Mouse (Mus musculus): ENCODE measurements around the gene Sohlh2.
"Not testable (repeated sequence)": the region's sequence is repeated elsewhere in the genome, so short reads cannot be mapped to it uniquely, and the experiment has no call there.

Gene Sohlh2

DNA sequence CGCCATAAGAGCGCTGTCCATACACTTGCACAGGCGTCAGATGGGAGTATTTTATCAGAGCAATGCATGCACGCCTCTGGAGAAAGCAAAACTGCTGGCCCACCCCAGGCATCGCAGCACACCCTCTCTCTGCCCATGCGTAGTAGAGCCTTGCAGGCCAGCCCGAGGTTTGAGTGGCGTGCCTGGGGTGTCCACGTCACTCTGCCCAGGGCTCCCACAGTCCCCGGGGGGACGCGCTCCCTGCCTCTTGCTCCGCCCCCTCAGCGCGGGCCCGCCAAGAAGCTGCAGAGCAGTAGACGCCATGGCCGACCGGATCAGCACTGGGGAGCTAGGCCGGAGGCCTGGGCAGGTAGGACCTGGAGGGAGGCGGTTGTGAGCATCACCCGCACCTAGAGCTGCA lies at the start of gene Sohlh2:
TSS of gene Sohlh2 (plus strand) at position 263 of the 400 bp plus-strand sequence.
- DNase-seq: no peak

- no peak for DNase-seq
Measured at GRCm38 (mm10) chr3:55137039-55137438, 44.8 kb upstream of the Sohlh2 start, which contains the start of gene Ccdc169. Gene Ccdc169, plus strand, starts transcription at chr3:55137339.

GRCm38 (mm10) chr3:55139837-55140236 lies 42.0 kb upstream of the Sohlh2 start:
- DNase-seq: no peak

- DNase-seq: no peak
Measured at GRCm38 (mm10) chr3:55141401-55141800, 40.4 kb upstream of the Sohlh2 start.

DNA sequence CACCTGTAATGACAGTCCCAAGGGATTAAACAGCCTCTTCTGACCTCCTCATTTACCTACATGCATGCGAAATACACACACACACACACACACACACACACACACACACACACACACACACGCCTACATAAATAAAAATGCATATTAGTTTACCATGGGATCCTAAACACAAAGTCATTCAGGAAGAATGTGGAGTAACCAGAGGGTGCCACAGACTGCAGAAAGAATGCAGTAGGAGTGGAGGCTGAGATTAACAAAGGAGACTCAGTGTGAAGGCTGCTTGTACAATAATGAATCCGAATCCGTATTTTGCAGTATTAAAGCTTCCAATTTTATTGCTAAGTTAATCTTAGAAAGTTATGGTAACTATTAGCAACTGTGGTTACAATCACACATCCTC lies 36.9 kb upstream of the Sohlh2 start:
- DNase-seq: no peak

DNA sequence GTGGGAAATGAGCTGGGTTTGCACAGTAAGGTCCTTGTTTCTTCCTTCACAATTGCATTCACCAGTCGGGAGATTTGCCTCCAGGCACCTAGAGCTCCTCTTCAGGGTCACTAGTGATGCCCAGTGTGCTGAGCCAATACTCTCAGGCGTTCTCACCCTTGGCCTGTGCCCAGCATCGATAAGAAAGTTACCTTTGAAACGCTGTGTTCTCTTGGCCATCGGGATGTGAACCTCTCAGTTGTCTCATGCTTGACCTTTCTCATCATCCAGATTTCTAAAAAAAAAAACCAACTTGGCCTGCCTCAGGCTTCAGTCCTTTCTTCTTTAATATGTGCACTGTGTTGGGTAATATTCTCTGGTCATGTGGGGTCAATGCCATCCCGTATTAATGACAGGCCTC lies 35.4 kb upstream of the Sohlh2 start:
- no peak for DNase-seq

DNA sequence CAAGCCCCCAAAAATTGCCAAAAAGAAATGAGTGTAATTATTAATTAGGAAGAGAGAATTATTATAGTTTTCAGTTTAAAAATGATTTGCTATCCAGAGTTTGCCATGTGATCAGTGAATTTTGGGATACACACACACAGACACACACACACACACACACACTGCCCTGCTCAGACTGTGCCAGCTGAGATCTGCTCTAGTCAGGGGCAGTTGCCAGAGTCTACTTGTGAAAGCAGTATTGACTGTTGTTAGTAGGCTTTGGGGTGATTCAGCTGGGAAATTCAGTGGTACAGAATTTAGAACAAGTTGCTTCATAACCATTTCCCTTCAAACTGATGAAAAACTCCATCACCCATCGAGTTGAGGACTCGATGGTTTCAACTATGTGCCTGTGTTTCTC lies 34.7 kb upstream of the Sohlh2 start:
- no peak for DNase-seq

DNA sequence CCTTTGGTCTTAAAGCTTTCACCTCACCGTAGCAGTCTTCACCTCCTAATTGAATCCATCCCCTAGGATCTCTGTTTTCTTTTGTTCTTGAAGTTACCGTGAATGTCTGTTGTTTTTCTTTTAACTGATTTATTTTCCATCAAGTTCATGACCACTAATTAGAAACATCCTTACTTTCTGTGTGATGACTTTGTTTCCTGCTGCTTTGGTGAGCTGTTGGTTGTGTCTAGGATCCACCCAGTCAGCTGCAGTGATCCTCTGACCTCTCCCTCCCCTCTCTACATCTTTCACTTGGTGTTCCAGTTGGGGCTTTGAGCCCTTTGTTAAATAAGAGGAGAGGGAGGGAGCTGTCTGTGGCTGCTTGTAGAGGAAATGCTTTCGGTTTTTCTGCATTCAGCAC lies 33.7 kb upstream of the Sohlh2 start:
- no peak for DNase-seq

- peak; percentile 45 to 84 for DNase-seq
Measured at GRCm38 (mm10) chr3:55151656-55152433, 30.0 kb upstream of the Sohlh2 start.

- DNase-seq: peak in 1 of 2 experiments; percentile 31
Measured at GRCm38 (mm10) chr3:55152673-55153334, 29.0 kb upstream of the Sohlh2 start.

DNA sequence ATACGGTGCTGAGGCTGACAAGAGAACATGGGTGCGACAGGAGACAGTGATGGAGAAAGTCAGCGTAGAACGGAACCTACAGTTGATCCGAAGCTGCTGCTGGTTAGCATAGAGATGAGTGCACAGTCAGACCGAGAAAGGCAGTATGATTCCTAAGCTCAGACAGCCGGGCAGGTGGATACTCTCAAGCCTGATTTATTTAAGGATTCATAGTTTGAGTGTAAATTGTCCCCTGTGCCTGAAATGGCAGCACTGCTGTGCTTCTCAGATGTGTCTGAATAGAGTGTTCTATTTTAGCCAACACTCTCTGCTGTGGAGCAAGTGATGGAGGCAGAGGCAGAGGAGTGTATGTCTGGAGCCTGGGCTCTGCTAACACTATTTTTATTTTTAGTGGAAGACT lies 27.7 kb upstream of the Sohlh2 start:
- no peak for DNase-seq

- DNase-seq: no peak
Measured at GRCm38 (mm10) chr3:55157413-55157812, 24.4 kb upstream of the Sohlh2 start.

DNA sequence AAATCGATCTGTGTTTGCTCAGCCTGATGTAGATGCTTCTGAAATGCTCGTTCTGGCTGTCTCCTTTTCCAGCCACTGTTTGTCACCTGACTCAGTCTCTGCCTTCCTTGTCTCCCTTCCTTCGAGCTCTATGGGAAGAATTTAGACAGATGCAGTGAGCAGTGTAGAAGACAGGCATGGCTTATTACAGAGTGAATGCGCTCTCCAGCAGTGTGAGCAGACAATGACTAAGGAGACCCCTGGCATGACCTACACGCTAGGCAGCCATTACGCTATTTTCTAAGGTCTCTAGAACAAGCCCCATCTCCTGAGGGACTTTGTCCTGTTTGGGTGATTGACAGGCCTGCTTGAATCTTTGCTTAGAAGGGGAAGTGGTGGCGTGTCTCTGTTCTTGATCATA lies 20.7 kb upstream of the Sohlh2 start:
- DNase-seq: no peak

DNA sequence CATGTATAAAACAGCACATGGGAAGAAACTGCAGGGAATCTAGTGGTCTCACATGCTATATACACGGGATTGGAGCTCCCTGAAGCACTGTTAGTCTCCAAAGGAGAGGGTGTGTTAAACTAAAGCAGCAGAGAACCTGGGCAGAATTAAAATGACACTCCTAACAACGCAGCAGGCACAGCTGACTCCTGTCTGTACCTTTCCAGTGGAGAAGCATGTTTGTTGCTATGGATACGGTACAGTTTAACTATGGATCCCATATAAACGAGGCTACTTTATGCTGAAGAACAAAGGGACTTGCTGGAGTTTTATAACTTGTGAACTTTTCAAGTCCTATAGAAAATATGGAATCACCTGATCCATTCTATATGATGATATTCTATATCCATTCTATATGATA lies 18.3 kb upstream of the Sohlh2 start:
- DNase-seq: no peak

- no peak for DNase-seq
Measured at GRCm38 (mm10) chr3:55172478-55172877, 9.3 kb upstream of the Sohlh2 start.

GRCm38 (mm10) chr3:55177271-55177670 lies 4.6 kb upstream of the Sohlh2 start:
- DNase-seq: no peak

- no peak for DNase-seq
Measured at GRCm38 (mm10) chr3:55191668-55192067, 9.8 kb downstream of the Sohlh2 start.

- DNase-seq: no peak
Measured at GRCm38 (mm10) chr3:55193351-55193750, 11.5 kb downstream of the Sohlh2 start.

- no peak for DNase-seq
Measured at GRCm38 (mm10) chr3:55194792-55195191, 13.0 kb downstream of the Sohlh2 start.

DNA sequence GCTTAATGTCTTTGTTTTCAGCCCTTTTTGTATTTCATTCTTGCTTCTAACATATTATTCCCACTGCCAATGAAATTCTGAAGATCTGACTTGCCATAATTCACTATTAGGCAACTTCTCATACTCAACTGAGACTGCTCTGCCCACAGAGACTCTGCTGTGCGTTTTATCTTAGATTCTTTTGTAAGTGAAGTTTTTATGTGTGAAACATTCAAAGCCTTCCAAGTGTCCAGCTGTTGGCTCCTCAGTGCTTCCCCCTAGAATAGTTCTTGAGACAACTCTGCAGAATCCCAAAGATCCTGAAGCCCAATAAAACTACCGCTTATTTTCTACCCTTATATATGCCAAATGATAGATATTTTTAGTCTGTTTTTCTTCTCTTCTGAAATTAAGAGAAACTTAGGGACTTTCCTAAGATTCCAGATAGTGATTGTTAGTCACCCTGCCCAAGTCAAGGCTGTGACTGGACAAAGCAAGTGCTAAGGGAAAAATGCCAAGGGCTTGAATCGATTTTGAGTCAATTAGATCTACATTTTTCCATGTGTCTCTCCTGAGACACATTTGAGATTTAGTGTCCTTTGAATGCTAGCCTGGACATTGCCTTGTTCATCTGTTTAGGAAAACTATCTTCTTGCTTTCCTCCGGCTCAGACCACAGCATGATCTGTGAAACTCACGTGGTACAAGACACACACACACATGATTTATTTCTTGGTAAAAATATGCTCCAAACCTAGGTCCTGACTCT lies 13.9 kb downstream of the Sohlh2 start:
- no peak for DNase-seq

DNA sequence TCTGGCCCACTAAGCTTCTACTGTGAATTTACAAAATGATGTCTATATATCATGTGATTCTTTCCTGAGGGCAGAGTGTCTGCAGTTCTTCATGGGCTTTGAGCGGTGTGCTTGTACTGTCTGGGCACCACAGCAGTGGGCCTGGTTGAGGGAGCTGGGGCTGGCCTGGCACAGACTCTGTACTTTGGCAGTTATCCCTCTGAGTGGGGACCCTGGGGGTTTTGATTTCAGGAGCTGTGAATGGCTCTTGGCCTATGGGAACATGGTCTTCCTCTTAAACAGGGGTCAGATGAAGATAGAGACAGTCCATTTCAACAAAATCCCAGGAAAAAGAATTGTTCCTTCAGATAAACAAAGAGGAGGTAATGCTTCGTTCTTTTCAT lies 14.5 kb downstream of the Sohlh2 start:
- DNase-seq: no peak

DNA sequence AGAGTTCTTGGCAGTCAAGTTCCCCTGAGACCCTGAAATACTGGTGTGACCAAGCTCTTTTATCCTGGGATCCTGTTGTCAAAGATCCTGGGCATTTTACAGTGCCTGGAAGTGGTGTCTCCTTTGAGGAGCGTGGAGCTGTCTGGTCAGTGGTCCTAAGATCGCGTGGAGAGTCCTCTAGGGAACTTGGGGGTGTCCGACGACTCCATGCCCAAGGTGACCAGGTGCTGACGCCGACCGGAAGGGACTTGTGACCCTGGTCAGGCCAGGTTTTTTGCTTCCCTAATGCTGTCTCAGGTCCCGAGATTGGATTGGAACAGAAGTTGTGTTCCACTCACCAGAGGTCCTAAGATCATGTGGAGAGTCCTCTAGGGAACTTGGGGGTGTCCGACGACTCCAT lies 21.8 kb downstream of the Sohlh2 start:
- not testable (repeated sequence) for DNase-seq

GRCm38 (mm10) chr3:55206413-55206812 lies 24.6 kb downstream of the Sohlh2 start:
- DNase-seq: no peak

DNA sequence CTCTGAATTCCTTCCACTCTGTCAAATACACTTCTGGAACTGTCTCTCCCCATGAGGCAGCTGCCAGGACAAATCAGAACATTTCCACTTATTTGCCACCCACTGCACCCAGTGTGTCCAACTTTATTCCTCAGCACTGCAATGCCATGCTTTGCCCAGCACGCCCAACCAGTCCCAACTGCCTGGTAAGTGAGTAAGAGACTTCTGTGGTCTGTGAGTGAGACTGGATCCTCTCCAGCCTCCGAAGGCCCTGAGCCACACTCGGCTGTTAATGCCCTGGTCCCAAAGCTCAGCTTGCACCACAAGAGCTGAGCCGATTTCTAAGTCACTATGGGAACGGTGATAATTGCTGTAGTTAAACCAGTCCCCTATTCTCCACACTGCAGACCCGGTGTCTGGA lies 25.8 kb downstream of the Sohlh2 start:
- DNase-seq: no peak
